Mouse (Mus musculus): ENCODE data around the gene Mrpl55. TPM values are rescaled to one million over a fixed set of nuclear protein-coding genes. Genes with fewer than 3 reads are reported as not detected.
A peak's percentile ranks its signal among the peaks of the same experiment; 100 is the strongest.

The Mrpl55 gene
- polyA plus RNA-seq, 2 experiments, result 38.8 to 85.2 TPM

- no peak overlapping the region for H3K9ac ChIP-seq (ENCODE audit: low read depth, low read length, severe bottlenecking)
- 47% methylated on average over 2 of the region's 2 CpGs for WGBS
- no peaks in the 10 kb centered on the region for H3K9me3 ChIP-seq (ENCODE audit: control insufficient read depth, low read length)
- H3K4me3 ChIP-seq (replicated peaks; ENCODE audit: low read length), result no peak overlapping the region
- ATAC-seq (ENCODE audit: low FRiP score, low read depth), result no peak
- H3K36me3 ChIP-seq (ENCODE audit: control insufficient read depth, insufficient read depth, low read length), result no peaks in the 10 kb centered on the region
- H3K27ac ChIP-seq (replicated peaks; ENCODE audit: low read depth, low read length), result no peak overlapping the region
- TF ChIP-seq POLR2A (IDR thresholded peaks at IDR 0.05; ENCODE audit: borderline replicate concordance, extremely low read depth, insufficient read depth, insufficient read length), result no peak
- peaks cover 11% of the 10 kb centered on the region for H3K4me1 ChIP-seq (ENCODE audit: control insufficient read depth, insufficient read depth, low read length)
- H3K4me2 ChIP-seq (replicated peaks; ENCODE audit: low read depth, low read length, severe bottlenecking), result no peak overlapping the region
- DNase-seq (ENCODE audit: low spot score), result no peak
- H3K27me3 ChIP-seq (ENCODE audit: control insufficient read depth, insufficient read depth, low read length), result no peaks in the 10 kb centered on the region
Measured at GRCm38 (mm10) chr11:59165616-59166241, 36.6 kb upstream of the Mrpl55 start.

GRCm38 (mm10) chr11:59169807-59170206 lies 32.5 kb upstream of the Mrpl55 start:
- TF ChIP-seq POLR2A (IDR thresholded peaks at IDR 0.05; ENCODE audit: borderline replicate concordance, extremely low read depth, insufficient read depth, insufficient read length), result no peak
- ATAC-seq (ENCODE audit: low FRiP score, low read depth) (no peak), DNase-seq (ENCODE audit: low spot score) (no peak)
- H3K27ac ChIP-seq (replicated peaks; ENCODE audit: low read depth, low read length), result no peak overlapping the region
- peaks cover 8% of the 10 kb centered on the region; the same call in 1 of the 2 replicates for H3K27me3 ChIP-seq (ENCODE audit: control insufficient read depth, insufficient read depth, low read length)
- H3K4me1 ChIP-seq (ENCODE audit: control insufficient read depth, insufficient read depth, low read length), result no peaks in the 10 kb centered on the region
- no peaks in the 10 kb centered on the region for H3K36me3 ChIP-seq (ENCODE audit: control insufficient read depth, insufficient read depth, low read length)
- WGBS, result 37% methylated on average over 3 of the region's 3 CpGs
- no peak overlapping the region for H3K9ac ChIP-seq (ENCODE audit: low read depth, low read length, severe bottlenecking)
- H3K9me3 ChIP-seq (ENCODE audit: control insufficient read depth, low read length), result no peaks in the 10 kb centered on the region
- H3K4me3 ChIP-seq (replicated peaks; ENCODE audit: low read length), result no peak overlapping the region
- no peak overlapping the region for H3K4me2 ChIP-seq (replicated peaks; ENCODE audit: low read depth, low read length, severe bottlenecking)

GRCm38 (mm10) chr11:59170549-59170948 lies 31.7 kb upstream of the Mrpl55 start:
- H3K4me3 ChIP-seq (replicated peaks; ENCODE audit: low read length), result no peak overlapping the region
- H3K4me2 ChIP-seq (replicated peaks; ENCODE audit: low read depth, low read length, severe bottlenecking), result no peak overlapping the region
- H3K27me3 ChIP-seq (ENCODE audit: control insufficient read depth, insufficient read depth, low read length), result peaks cover 15% of the 10 kb centered on the region
- ATAC-seq (ENCODE audit: low FRiP score, low read depth) (no peak), DNase-seq (ENCODE audit: low spot score) (no peak)
- WGBS, result 81% methylated on average over 4 of the region's 4 CpGs
- no peaks in the 10 kb centered on the region for H3K9me3 ChIP-seq (ENCODE audit: control insufficient read depth, low read length)
- no peak overlapping the region for H3K9ac ChIP-seq (ENCODE audit: low read depth, low read length, severe bottlenecking)
- no peaks in the 10 kb centered on the region for H3K36me3 ChIP-seq (ENCODE audit: control insufficient read depth, insufficient read depth, low read length)
- TF ChIP-seq POLR2A (IDR thresholded peaks at IDR 0.05; ENCODE audit: borderline replicate concordance, extremely low read depth, insufficient read depth, insufficient read length), result no peak
- no peak overlapping the region for H3K27ac ChIP-seq (replicated peaks; ENCODE audit: low read depth, low read length)
- H3K4me1 ChIP-seq (ENCODE audit: control insufficient read depth, insufficient read depth, low read length), result no peaks in the 10 kb centered on the region

- H3K36me3 ChIP-seq (ENCODE audit: control insufficient read depth, insufficient read depth, low read length), result no peaks in the 10 kb centered on the region
- no peak for DNase-seq (ENCODE audit: low spot score)
- H3K27me3 ChIP-seq (ENCODE audit: control insufficient read depth, insufficient read depth, low read length), result peaks cover 53% of the 10 kb centered on the region
- H3K4me2 ChIP-seq (replicated peaks; ENCODE audit: low read depth, low read length, severe bottlenecking), result no peak overlapping the region
- no peak for TF ChIP-seq POLR2A (IDR thresholded peaks at IDR 0.05; ENCODE audit: borderline replicate concordance, extremely low read depth, insufficient read depth, insufficient read length)
- no peak for ATAC-seq (ENCODE audit: low FRiP score, low read depth)
- H3K9me3 ChIP-seq (ENCODE audit: control insufficient read depth, low read length), result no peaks in the 10 kb centered on the region
- H3K27ac ChIP-seq (replicated peaks; ENCODE audit: low read depth, low read length), result no peak overlapping the region
- H3K9ac ChIP-seq (ENCODE audit: low read depth, low read length, severe bottlenecking), result no peak overlapping the region
- no peaks in the 10 kb centered on the region for H3K4me1 ChIP-seq (ENCODE audit: control insufficient read depth, insufficient read depth, low read length)
- no peak overlapping the region for H3K4me3 ChIP-seq (replicated peaks; ENCODE audit: low read length)
- WGBS, result 59% methylated on average over 6 of the region's 6 CpGs
Measured at GRCm38 (mm10) chr11:59174189-59174838, 28.0 kb upstream of the Mrpl55 start.

- H3K4me1 ChIP-seq (ENCODE audit: control insufficient read depth, insufficient read depth, low read length), result no peaks in the 10 kb centered on the region
- H3K9me3 ChIP-seq (ENCODE audit: control insufficient read depth, low read length), result no peaks in the 10 kb centered on the region
- no peak overlapping the region for H3K27ac ChIP-seq (replicated peaks; ENCODE audit: low read depth, low read length)
- H3K4me3 ChIP-seq (replicated peaks; ENCODE audit: low read length), result peak overlapping the region; percentile 28
- TF ChIP-seq POLR2A (IDR thresholded peaks at IDR 0.05; ENCODE audit: borderline replicate concordance, extremely low read depth, insufficient read depth, insufficient read length), result no peak
- H3K27me3 ChIP-seq (ENCODE audit: control insufficient read depth, insufficient read depth, low read length), result peaks cover 59% of the 10 kb centered on the region
- no peak for DNase-seq (ENCODE audit: low spot score)
- H3K9ac ChIP-seq (ENCODE audit: low read depth, low read length, severe bottlenecking), result 0 out of 2 replicates have a peak overlapping the region, but pooled peaks have one; percentile 16
- H3K4me2 ChIP-seq (replicated peaks; ENCODE audit: low read depth, low read length, severe bottlenecking), result peak overlapping the region; percentile 37
- no peaks in the 10 kb centered on the region for H3K36me3 ChIP-seq (ENCODE audit: control insufficient read depth, insufficient read depth, low read length)
- no peak for ATAC-seq (ENCODE audit: low FRiP score, low read depth)
- WGBS, result 3% methylated on average over 32 of the region's 48 CpGs
Measured at GRCm38 (mm10) chr11:59176475-59176874, 25.8 kb upstream of the Mrpl55 start.

All from limb, embryonic 14.5 days (tissue).